Mouse (Mus musculus) lung, postnatal 0 days (tissue): ENCODE measurements at regions not wholly inside any gene's neighbourhood (a gene's known extent, or its start where the extent isn't known, plus 50 kb on each side); places are given as distances from the start of the nearest gene placed in this dataset.

ENCODE experiments used
- CTCF ChIP-seq: IDR thresholded peaks from 2 replicates; pipeline ENCODE4 v1.5.1; 2016; ENCODE audit warnings: antibody characterized with exemption, mild to moderate bottlenecking
- EP300 ChIP-seq: IDR thresholded peaks from 2 replicates; pipeline ENCODE4 v1.6.1; 2016; ENCODE audit warnings: antibody characterized with exemption, mild to moderate bottlenecking, control low read depth

DNA sequence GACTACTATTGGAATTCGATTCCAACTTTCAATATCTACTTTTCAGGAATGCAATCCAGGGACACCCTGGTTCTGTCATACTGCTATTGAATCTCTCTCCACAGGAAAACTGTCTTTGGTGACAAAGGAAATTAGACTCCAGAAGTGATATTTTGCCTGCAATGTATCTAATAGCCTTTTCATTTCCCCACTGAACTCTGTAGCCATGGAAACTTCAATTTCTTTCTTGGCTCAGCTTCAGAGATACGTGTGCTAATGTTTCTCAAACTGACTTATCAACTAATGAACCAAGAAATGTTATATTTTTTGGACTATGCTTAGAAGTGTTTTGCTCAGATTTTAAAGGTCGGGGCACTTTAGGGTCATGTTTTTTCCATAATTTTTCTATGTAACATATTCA is 279.1 kb downstream of the Bckdhb start:
- TF ChIP-seq CTCF (no peak), EP300 (no peak)
